Mouse (Mus musculus) lung, adult 2 months (tissue): ENCODE measurements at regions not wholly inside any gene's neighbourhood (a gene's known extent, or its start where the extent isn't known, plus 50 kb on each side); places are given as distances from the start of the nearest gene placed in this dataset.

ENCODE experiments used
- CTCF ChIP-seq: fragments of 200-500 bp; IDR thresholded peaks from 2 replicates; pipeline ENCODE4 v1.5.1; 2011; ENCODE audit warnings: mild to moderate bottlenecking, low read length, control low read depth; ENCODE audit not compliant: insufficient read depth
- POLR2A ChIP-seq: fragments of 200-500 bp; IDR thresholded peaks from 2 replicates; pipeline ENCODE4 v1.6.1; 2011; ENCODE audit warnings: low read depth, mild to moderate bottlenecking, control low read depth, low read length, borderline replicate concordance; ENCODE audit errors: extremely low read depth

- TF ChIP-seq CTCF (no peak), POLR2A (no peak)
These were observed 68.3 kb upstream of the Rbbp6 start for GRCm38 (mm10) chr7:122897148-122897547.
